In the genomic region with DNA sequence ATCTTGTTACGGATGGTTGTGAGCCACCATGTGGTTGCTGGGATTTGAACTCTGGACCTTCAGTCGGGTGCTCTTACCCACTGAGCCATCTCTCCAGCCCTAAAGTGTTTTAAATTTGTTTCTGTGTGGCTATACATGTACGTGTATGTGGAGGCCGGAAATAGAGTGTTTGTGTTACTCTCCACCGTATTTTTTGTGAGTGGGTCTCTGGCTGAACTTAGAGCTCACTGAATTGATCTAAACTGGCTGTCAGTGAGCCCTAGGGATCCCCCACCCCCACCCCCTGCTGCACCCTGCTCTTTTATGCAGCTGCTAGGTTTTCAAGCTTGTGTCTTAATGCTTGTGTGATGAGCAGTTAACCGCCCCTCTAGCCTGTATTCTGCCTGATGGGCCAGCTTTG, we compare ENCODE assay signal across 24 mouse cellular contexts. TPM values are rescaled to one million over a fixed set of nuclear protein-coding genes. Genes with fewer than 3 reads are reported as not detected.
DNase-seq lines count a peak whose midpoint lies in the region; ATAC-seq and TF ChIP-seq lines count a peak whose summit lies in the region.
"Had no signal": no experiment of that assay in that cellular context is flagged by ENCODE, and none has a peak within 500 bp of the region (broad histone marks: within the 10 kb centered on the region; RNA-seq: fewer than 3 reads in every experiment).

No protein-coding gene starts in this region.

- peak overlapping the region; percentile 75; the same call in 1 of the 2 replicates for H3K4me2 ChIP-seq in kidney, postnatal 0 days (ENCODE audit: low read length)

- intact Hi-C loops in heart, postnatal 10 days (cut with DNase I): no loop called here

- no peaks in the 10 kb centered on the region for H3K9me3 ChIP-seq in kidney, postnatal 0 days (replicated peaks; ENCODE audit: low read length)
- no peaks in the 10 kb centered on the region for H3K9me3 ChIP-seq in ES-Bruce4 (replicated peaks; ENCODE audit: control insufficient read depth, insufficient read depth, low read length, poor library complexity, severe bottlenecking)
- H3K9me3 ChIP-seq: forebrain, embryonic 15.5 days; heart, embryonic 10.5 days; hindbrain, embryonic 15.5 days; limb, embryonic 12.5 days; midbrain, embryonic 12.5 days; stomach, embryonic 15.5 days had no signal

- no peak for TF ChIP-seq POLR2A in ES-Bruce4 (IDR thresholded peaks at IDR 0.05; ENCODE audit: insufficient read depth, low read length)

- H3K27me3 ChIP-seq in kidney, postnatal 0 days (ENCODE audit: insufficient read depth, low read length): no peaks in the 10 kb centered on the region
- no peaks in the 10 kb centered on the region for H3K27me3 ChIP-seq in ES-Bruce4 (ENCODE audit: control insufficient read depth, insufficient read depth, low read length, poor library complexity, severe bottlenecking)
- H3K27me3 ChIP-seq: forebrain, embryonic 15.5 days; hindbrain, embryonic 15.5 days; limb, embryonic 12.5 days; stomach, embryonic 15.5 days had no signal

- TF ChIP-seq EP300 in ES-Bruce4 (IDR thresholded peaks at IDR 0.05; ENCODE audit: insufficient read depth, low read depth, low read length): no peak

- peak; percentile 73 for DNase-seq in heart, adult 11 months
- no peak for DNase-seq in heart, postnatal 10 days
- DNase-seq in kidney, postnatal 0 days (ENCODE audit: low spot score): no peak
- no peak for DNase-seq in kidney, postnatal 25 days
- peak; percentile 35 for DNase-seq in R1 (ENCODE audit: low read depth, low spot score)
- no peak for DNase-seq in embryo, embryonic 10 days (ENCODE audit: low spot score)
- DNase-seq in right cerebral cortex, postnatal 14 days: no peak
- DNase-seq: adrenal gland, adult 2 months; cerebellum, adult 11 months; cerebellum, adult 9-11 months; gastrocnemius, postnatal 36 days; heart, postnatal 14 days; kidney, adult 9 months; kidney, postnatal 36 days; layer of hippocampus, postnatal 36 days; lung, postnatal 14 days; thymus, postnatal 25 days had no signal

- ATAC-seq in kidney, postnatal 0 days (replicated peaks; ENCODE audit: low FRiP score, low read depth): no peak

- 78% methylated on average over 6 of the region's 6 CpGs for WGBS in kidney, postnatal 0 days

- H3K36me3 ChIP-seq in kidney, postnatal 0 days (ENCODE audit: insufficient read depth, low read length): no peaks in the 10 kb centered on the region
- H3K36me3 ChIP-seq in ES-Bruce4 (ENCODE audit: control insufficient read depth, insufficient read depth, low read length, poor library complexity, severe bottlenecking): peaks cover 24% of the 10 kb centered on the region
- H3K36me3 ChIP-seq: forebrain, embryonic 15.5 days; hindbrain, embryonic 15.5 days; midbrain, embryonic 12.5 days; stomach, embryonic 15.5 days had no signal

- no peak overlapping the region for H3K9ac ChIP-seq in kidney, postnatal 0 days (ENCODE audit: low read depth, low read length)
- H3K9ac ChIP-seq in ES-Bruce4 (ENCODE audit: low read depth, poor library complexity, severe bottlenecking): peak overlapping the region; percentile 99; the same call in 1 of the 2 replicates

- H3K4me3 ChIP-seq in kidney, postnatal 0 days (replicated peaks; ENCODE audit: low read depth, low read length): no peak overlapping the region
- no peak overlapping the region for H3K4me3 ChIP-seq in ES-Bruce4 (ENCODE audit: low read depth, low read length)

- peaks cover 7% of the 10 kb centered on the region; the same call in 1 of the 2 replicates for H3K4me1 ChIP-seq in kidney, postnatal 0 days (replicated peaks; ENCODE audit: insufficient read depth, low read length)
- H3K4me1 ChIP-seq in ES-Bruce4 (ENCODE audit: control insufficient read depth, insufficient read depth, low read length): no peaks in the 10 kb centered on the region
- H3K4me1 ChIP-seq: heart, embryonic 10.5 days had no signal

- no peak for TF ChIP-seq CTCF in kidney, postnatal 0 days (IDR thresholded peaks at IDR 0.05; ENCODE audit: low read depth)
- TF ChIP-seq CTCF in ES-Bruce4 (IDR thresholded peaks at IDR 0.05; ENCODE audit: low read depth, low read length): no peak

- H3K27ac ChIP-seq in kidney, postnatal 0 days: no peak overlapping the region
- no peak overlapping the region for H3K27ac ChIP-seq in ES-Bruce4 (ENCODE audit: insufficient read depth, low read length)

RNA-seq across cellular contexts. Expression of a gene that starts 1.2 kb away (rescaled TPM):
- total RNA-seq in heart, postnatal 10 days (2021): 10 to 100 TPM; 70.5 to 74.0 TPM
- polyA plus RNA-seq in kidney, postnatal 0 days (2015; fragmentation: Nextera tagmentation; extraction: Ambion mirVana): 24.5 and 26.4 TPM in 2 replicates
- polyA plus RNA-seq in ES-Bruce4 (2011; ENCODE audit: insufficient read depth, insufficient read length, low read depth, missing spikeins): 49.8 and 52.0 TPM in 2 replicates

RNA-seq across cellular contexts. Expression of a gene that starts 32.6 kb away (rescaled TPM):
- total RNA-seq in heart, postnatal 10 days (2021): 10 to 100 TPM; 73.1 to 82.9 TPM
- 441 and 458 TPM in 2 replicates for polyA plus RNA-seq in kidney, postnatal 0 days (2015; fragmentation: Nextera tagmentation; extraction: Ambion mirVana)
- 200 and 218 TPM in 2 replicates for polyA plus RNA-seq in ES-Bruce4 (2011; ENCODE audit: insufficient read depth, insufficient read length, low read depth, missing spikeins)

RNA-seq across cellular contexts. Expression of a gene that starts 43.9 kb away (rescaled TPM):
- 1 to 10 TPM; 1.4 to 1.6 TPM for total RNA-seq in heart, postnatal 10 days (2021)
- polyA plus RNA-seq in kidney, postnatal 0 days (2015; fragmentation: Nextera tagmentation; extraction: Ambion mirVana): 0.42 and 0.83 TPM in 2 replicates
- polyA plus RNA-seq in ES-Bruce4 (2011; ENCODE audit: insufficient read depth, insufficient read length, low read depth, missing spikeins): 0.36 and 1.1 TPM in 2 replicates

Comparison
In these comparisons a context has a peak if more than half of its experiments do, and no peak if none do; other contexts are left out.
1. DNase-seq: peak in heart, adult 11 months (single experiment) and R1 (single experiment); none in heart, postnatal 10 days (0 of 2), kidney, postnatal 0 days (single experiment), kidney, postnatal 25 days (0 of 2), embryo, embryonic 10 days (single experiment) and right cerebral cortex, postnatal 14 days (single experiment).